Mouse (Mus musculus) kidney, postnatal 0 days (tissue): ENCODE data around the gene Ppfibp1. TPM values are rescaled to one million over a fixed set of nuclear protein-coding genes. Genes with fewer than 3 reads are reported as not detected.

Source experiments
- ATAC-seq: fragments of 200-750 bp; cut with Nextera tagmentation; replicated peaks from 2 replicates; pipeline ENCODE4 v1.8.0; 2017; ENCODE audit warnings: low read depth, moderate number of reproducible peaks, moderate TSS enrichment, moderate library complexity; ENCODE audit not compliant: low FRiP score
- DNase-seq: peaks from one replicate; pipeline ENCODE4 v3.0.0-alpha.2; 2016; ENCODE audit warnings: low spot score
- H3K27ac ChIP-seq: fragments of 300-500 bp; sonication (generic); 2 replicates; pipeline ENCODE4 v1.5.1; 2014; ENCODE audit warnings: mild to moderate bottlenecking
- H3K27me3 ChIP-seq: fragments of 300-500 bp; sonication (generic); 2 replicates; pipeline ENCODE4 v1.6.1; 2014; ENCODE audit warnings: low read length, mixed read lengths; ENCODE audit not compliant: insufficient read depth
- H3K36me3 ChIP-seq: fragments of 300-500 bp; sonication (generic); 2 replicates; pipeline ENCODE4 v1.6.1; 2014; ENCODE audit warnings: low read length, mixed read lengths; ENCODE audit not compliant: insufficient read depth
- H3K4me1 ChIP-seq: fragments of 300-500 bp; sonication (generic); replicated peaks from 2 replicates; pipeline ENCODE4 v1.6.1; 2014; ENCODE audit warnings: antibody characterized with exemption, low read length, mixed read lengths; ENCODE audit not compliant: insufficient read depth
- H3K4me2 ChIP-seq: fragments of 300-500 bp; sonication (generic); 2 replicates; pipeline ENCODE4 v1.6.1; 2014; ENCODE audit warnings: mild to moderate bottlenecking, low read length, moderate library complexity, mixed read lengths
- H3K4me3 ChIP-seq: fragments of 300-500 bp; sonication (generic); replicated peaks from 2 replicates; pipeline ENCODE4 v1.5.1; 2014; ENCODE audit warnings: low read depth, low read length
- H3K9ac ChIP-seq: fragments of 300-500 bp; sonication (generic); 2 replicates; pipeline ENCODE4 v1.6.1; 2014; ENCODE audit warnings: low read depth, low read length
- H3K9me3 ChIP-seq: fragments of 300-500 bp; sonication (generic); replicated peaks from 2 replicates; pipeline ENCODE4 v1.6.1; 2016; ENCODE audit warnings: low read length, inconsistent platforms, mixed read lengths
- CTCF ChIP-seq: IDR thresholded peaks from 2 replicates; pipeline ENCODE4 v1.5.1; 2016; ENCODE audit warnings: antibody characterized with exemption, low read depth, mild to moderate bottlenecking, moderate library complexity
- WGBS: fragments of 180-500 bp; shearing (Covaris S2); extraction: QIAGEN DNeasy Blood & Tissue Kit; methylation state at CpG from one replicate; pipeline ENCODE4 v1.1.7; 2014; 5-methylcytosine and 5-hydroxymethylcytosine counted together
- polyA plus RNA-seq: library from polyadenylated mRNA; unstranded; fragments of >200 nt; fragmentation: Nextera tagmentation; extraction: Ambion mirVana; gene quantifications from 2 replicates; pipeline ENCODE4 v1.2.1, GENCODE M21; 2015

Ppfibp1 gene
- polyA plus RNA-seq: 55.9 and 60.2 TPM in 2 replicates

DNA sequence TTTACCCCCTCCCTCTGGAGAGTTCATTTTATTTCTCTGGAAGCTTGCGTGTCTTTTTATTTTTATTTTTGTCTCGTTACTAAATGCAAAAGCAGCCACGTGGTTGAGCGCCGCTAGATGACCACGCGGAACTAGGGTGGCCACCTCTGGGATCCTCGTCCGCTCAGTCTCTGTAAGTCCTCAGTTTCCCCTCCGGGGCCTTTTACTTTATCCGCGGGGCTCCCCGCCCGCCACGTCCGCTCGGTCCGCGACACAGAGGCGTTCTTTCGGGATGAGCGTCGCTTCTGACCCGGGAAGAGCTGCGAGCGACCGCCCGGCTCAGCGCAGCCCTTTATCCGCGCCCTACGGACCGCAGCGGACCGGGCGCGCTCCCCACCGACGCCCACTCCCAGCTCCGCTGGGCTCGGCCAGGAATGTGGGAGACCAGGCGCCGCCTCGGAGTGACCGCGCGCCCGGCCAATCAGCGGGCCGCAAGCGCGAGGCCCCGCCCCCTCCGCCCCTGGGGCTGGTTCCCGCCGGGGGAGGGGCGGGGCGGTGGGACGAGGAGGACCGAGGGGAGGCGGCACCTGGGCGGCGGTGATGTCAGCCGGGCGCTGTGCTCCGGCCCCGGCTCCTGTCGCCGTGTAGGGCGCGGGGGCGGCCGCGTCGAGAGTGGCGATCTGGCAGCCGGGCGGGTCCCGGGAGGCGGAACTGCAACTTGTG lies at the start of gene Ppfibp1:
TSS of gene Ppfibp1 (plus strand) at position 530 of the 702 bp plus-strand sequence.
- Histone ChIP-seq H3K4me3 (peak within 1 kb of the TSS; percentile 79), H3K27ac (peak within 1 kb of the TSS; percentile 86), H3K9ac (peak within 1 kb of the TSS; percentile 86), H3K36me3 (no peaks in the 10 kb centered on the region), H3K27me3 (no peaks in the 10 kb centered on the region), H3K4me2 (peak within 1 kb of the TSS; percentile 86), H3K9me3 (no peaks in the 10 kb centered on the region), H3K4me1 (peaks cover 12% of the 10 kb centered on the region)
- DNase-seq (peak; percentile 96), ATAC-seq (peak; percentile 95)
- under 1% methylated on average over 73 of the region's 80 CpGs for WGBS
- no peak for TF ChIP-seq CTCF

DNA sequence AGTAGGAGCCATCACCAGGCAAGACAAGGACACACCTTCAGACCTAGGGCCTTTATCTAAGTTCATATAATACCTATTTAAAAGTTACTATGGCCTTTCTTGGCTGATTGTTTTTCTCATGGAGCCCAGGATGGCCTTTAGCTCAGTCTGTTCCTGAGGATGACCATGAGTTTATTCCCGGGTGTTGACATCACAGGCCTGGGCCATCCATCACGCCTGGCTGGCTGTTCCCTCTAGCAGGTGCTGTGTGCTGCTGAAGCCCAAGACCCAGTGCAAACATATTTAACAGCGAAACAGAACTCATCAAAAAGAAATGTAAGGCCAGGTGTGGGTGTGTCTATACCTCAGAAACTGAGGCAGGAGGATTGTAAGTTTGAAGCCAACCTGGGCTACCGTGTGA lies 49.4 kb upstream of the Ppfibp1 start:
- 89% methylated on average over 4 of the region's 4 CpGs for WGBS
- Histone ChIP-seq H3K4me1 (no peaks in the 10 kb centered on the region), H3K36me3 (no peaks in the 10 kb centered on the region), H3K4me2 (no peak overlapping the region), H3K4me3 (no peak overlapping the region), H3K27me3 (no peaks in the 10 kb centered on the region), H3K9me3 (no peaks in the 10 kb centered on the region), H3K9ac (no peak overlapping the region), H3K27ac (no peak overlapping the region)
- TF ChIP-seq CTCF: no peak
- no peak for DNase-seq
- no peak for ATAC-seq

DNA sequence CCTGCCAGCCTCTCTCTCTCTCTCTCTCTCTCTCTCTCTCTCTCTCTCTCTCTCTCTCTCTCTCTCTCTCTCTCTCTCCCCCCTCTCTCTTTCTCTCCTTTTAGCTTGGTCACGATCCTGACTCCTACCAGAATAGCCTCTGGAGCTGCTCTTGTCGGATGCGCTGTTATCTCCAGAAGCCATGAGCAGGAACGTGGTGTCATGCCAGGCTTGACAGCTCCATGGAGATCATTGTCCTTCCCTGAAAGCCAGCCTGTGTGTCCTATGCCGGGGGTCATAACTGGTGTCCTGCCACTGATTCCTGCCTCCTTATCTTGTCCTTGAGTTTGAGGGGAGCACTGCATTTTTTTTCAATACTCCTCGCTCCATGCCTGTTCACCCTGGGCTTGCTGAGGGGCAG lies 43.4 kb upstream of the Ppfibp1 start:
- H3K27me3 ChIP-seq: no peaks in the 10 kb centered on the region
- no peak overlapping the region for H3K9ac ChIP-seq
- no peak for ATAC-seq
- no peak overlapping the region for H3K4me2 ChIP-seq
- DNase-seq: no peak
- TF ChIP-seq CTCF: no peak
- no peak overlapping the region for H3K4me3 ChIP-seq
- no peaks in the 10 kb centered on the region for H3K36me3 ChIP-seq
- H3K4me1 ChIP-seq: no peaks in the 10 kb centered on the region
- H3K27ac ChIP-seq: no peak overlapping the region
- WGBS: 88% methylated on average over 6 of the region's 6 CpGs
- H3K9me3 ChIP-seq: no peaks in the 10 kb centered on the region

DNA sequence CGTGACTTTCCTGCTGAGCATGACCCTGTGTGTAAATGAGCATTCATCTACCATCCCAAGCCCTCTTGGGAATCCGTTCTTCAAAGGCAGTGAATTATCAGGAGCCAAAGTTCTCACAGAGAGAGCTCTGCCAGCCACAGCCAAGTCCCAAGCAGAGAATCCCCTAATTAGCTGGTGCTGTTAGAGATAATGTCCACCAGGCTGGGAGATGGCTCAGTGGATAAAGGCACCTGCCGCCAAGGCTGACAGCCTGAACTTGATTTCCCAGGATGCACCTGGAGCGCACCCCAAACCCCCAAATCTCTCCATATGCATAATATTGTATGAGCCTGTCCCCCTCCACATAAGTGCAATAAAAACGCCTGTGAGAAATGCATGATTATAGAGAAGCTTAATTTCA lies 42.9 kb upstream of the Ppfibp1 start:
- 85% methylated on average over 5 of the region's 5 CpGs for WGBS
- DNase-seq (no peak), ATAC-seq (no peak)
- Histone ChIP-seq H3K36me3 (no peaks in the 10 kb centered on the region), H3K27me3 (no peaks in the 10 kb centered on the region), H3K27ac (no peak overlapping the region), H3K4me2 (no peak overlapping the region), H3K4me1 (no peaks in the 10 kb centered on the region), H3K9ac (no peak overlapping the region), H3K9me3 (no peaks in the 10 kb centered on the region), H3K4me3 (no peak overlapping the region)
- no peak for TF ChIP-seq CTCF

DNA sequence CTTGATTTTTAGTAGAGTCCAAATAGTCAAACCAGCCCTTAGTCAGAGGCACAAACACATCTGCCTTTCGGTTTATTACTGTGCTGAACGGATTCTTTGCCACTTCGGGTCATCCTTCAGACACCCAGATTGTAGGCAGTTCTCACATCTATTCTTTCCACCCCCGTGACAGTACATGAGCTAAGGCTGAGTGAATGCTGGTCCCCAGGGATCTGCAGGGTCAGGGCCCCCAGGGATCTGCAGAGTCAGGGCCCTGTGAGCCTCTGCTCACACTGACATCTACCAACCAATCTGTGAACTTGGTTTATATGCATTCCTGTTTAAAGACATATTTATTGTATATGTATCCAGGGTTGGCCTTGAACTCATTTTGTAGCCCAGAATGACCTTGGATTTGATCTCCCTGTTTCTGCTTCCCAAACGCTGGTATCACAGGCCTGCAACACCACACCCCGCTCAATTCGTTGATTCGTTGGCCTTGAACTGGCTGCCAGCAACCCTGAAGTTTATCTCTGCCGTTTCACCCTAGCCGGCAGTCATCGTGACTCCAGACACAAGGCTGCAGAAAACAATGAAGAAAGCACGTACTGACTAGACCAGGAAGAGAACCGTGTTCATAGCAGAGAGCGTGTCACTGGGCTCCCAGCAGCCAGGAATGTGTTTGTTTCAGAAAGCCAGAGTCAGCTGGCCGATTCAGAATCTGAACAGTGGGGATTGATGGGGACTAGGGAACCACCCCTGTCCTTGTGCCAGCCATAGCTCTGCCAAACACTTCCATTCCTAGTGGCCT lies 42.1 kb upstream of the Ppfibp1 start:
- WGBS: 74% methylated on average over 15 of the region's 15 CpGs
- DNase-seq (no peak), ATAC-seq (no peak)
- Histone ChIP-seq H3K27me3 (no peaks in the 10 kb centered on the region), H3K9me3 (no peaks in the 10 kb centered on the region), H3K4me1 (no peaks in the 10 kb centered on the region), H3K4me2 (no peak overlapping the region), H3K27ac (no peak overlapping the region), H3K36me3 (no peaks in the 10 kb centered on the region), H3K9ac (no peak overlapping the region), H3K4me3 (no peak overlapping the region)
- no peak for TF ChIP-seq CTCF

GRCm38 (mm10) chr6:146847402-146847801 lies 40.9 kb upstream of the Ppfibp1 start:
- no peak overlapping the region for H3K4me2 ChIP-seq
- H3K9me3 ChIP-seq: no peaks in the 10 kb centered on the region
- DNase-seq (no peak), ATAC-seq (no peak)
- H3K27me3 ChIP-seq: no peaks in the 10 kb centered on the region
- TF ChIP-seq CTCF: no peak
- no peak overlapping the region for H3K9ac ChIP-seq
- H3K27ac ChIP-seq: no peak overlapping the region
- H3K4me3 ChIP-seq: no peak overlapping the region
- WGBS: 71% methylated on average over 3 of the region's 3 CpGs
- no peaks in the 10 kb centered on the region for H3K4me1 ChIP-seq
- no peaks in the 10 kb centered on the region for H3K36me3 ChIP-seq
